Mouse (Mus musculus) heart, adult 2 months (tissue): ENCODE results near the gene Rgr. TPM values are rescaled to one million over a fixed set of nuclear protein-coding genes. Genes with fewer than 3 reads are reported as not detected.
A peak's percentile ranks its signal among the peaks of the same experiment; 100 is the strongest.

Experiments used
- DNase-seq, 2 experiments: peaks; one replicate each; pipeline ENCODE4 v3.0.0; 2021
- H3K27ac ChIP-seq: fragments of 200-600 bp; 2 replicates; pipeline ENCODE4 v1.8.1; 2022
- H3K27me3 ChIP-seq: fragments of 200-500 bp; 2 replicates; pipeline ENCODE4 v1.6.1; 2012; ENCODE audit warnings: mild to moderate bottlenecking, low read length, inconsistent platforms, mixed read lengths; ENCODE audit not compliant: control insufficient read depth, insufficient read depth
- H3K36me3 ChIP-seq: fragments of 200-500 bp; 2 replicates; pipeline ENCODE4 v1.6.1; 2012; ENCODE audit warnings: low read length, inconsistent platforms; ENCODE audit not compliant: control insufficient read depth, insufficient read depth
- H3K4me1 ChIP-seq: fragments of 200-500 bp; 2 replicates; pipeline ENCODE4 v1.6.1; 2011; ENCODE audit warnings: low read length; ENCODE audit not compliant: control insufficient read depth, insufficient read depth
- H3K4me3 ChIP-seq: fragments of 200-600 bp; 2 replicates; pipeline ENCODE4 v1.8.1; 2022
- H3K79me2 ChIP-seq: fragments of 200-500 bp; replicated peaks from 2 replicates; pipeline ENCODE4 v1.6.1; 2012; ENCODE audit warnings: mild to moderate bottlenecking, inconsistent platforms, low read length, moderate library complexity, mixed read lengths; ENCODE audit not compliant: control insufficient read depth, insufficient read depth
- H3K9ac ChIP-seq: fragments of 200-500 bp; 2 replicates; pipeline ENCODE4 v1.6.1; 2012; ENCODE audit warnings: low read depth, mild to moderate bottlenecking, control low read depth, inconsistent platforms, low read length, mixed read lengths
- CTCF ChIP-seq: fragments of 200-600 bp; IDR thresholded peaks from 2 replicates; pipeline ENCODE4 v1.8.1; 2022; ENCODE audit warnings: antibody characterized with exemption, mild to moderate bottlenecking, moderate library complexity
- EP300 ChIP-seq: fragments of 200-500 bp; IDR thresholded peaks from 2 replicates; pipeline ENCODE4 v1.6.1; 2011; ENCODE audit warnings: low read depth, low read length, control low read depth; ENCODE audit not compliant: insufficient read depth
- POLR2A ChIP-seq: fragments of 200-500 bp; IDR thresholded peaks from 2 replicates; pipeline ENCODE4 v1.6.1; 2011; ENCODE audit warnings: mild to moderate bottlenecking, low read depth, low read length, control low read depth; ENCODE audit not compliant: insufficient read depth
- WGBS: fragments of 180-500 bp; shearing (Covaris S2); methylation state at CpG from one replicate; pipeline ENCODE4 v1.1.7; 2018; 5-methylcytosine and 5-hydroxymethylcytosine counted together
- intact Hi-C: fragments of 180-260 bp; cut with DNase I; formaldehyde crosslinking; loops from one replicate; pipeline ENCODE4 v1.15.1; 2025
- polyA plus RNA-seq: library from polyadenylated mRNA; depleted of rRNA; stranded (reverse); fragments of >200 nt; gene quantifications from 2 replicates; pipeline ENCODE4 v1.2.3, GENCODE M21; 2012
- total RNA-seq, 2 experiments: library from RNA; stranded (reverse); gene quantifications; 2 replicates each; pipeline ENCODE4 v1.2.3; 2021

Rgr gene
- total and polyA plus RNA-seq, 3 experiments = not detected

- H3K4me1 ChIP-seq = no peaks in the 10 kb centered on the region
- TF ChIP-seq POLR2A (no peak), EP300 (no peak), CTCF (no peak)
- no peaks in the 10 kb centered on the region for H3K27me3 ChIP-seq
- H3K4me3 ChIP-seq = no peak overlapping the region
- no peak overlapping the region for H3K27ac ChIP-seq
- no peaks in the 10 kb centered on the region for H3K79me2 ChIP-seq
- no peak overlapping the region for H3K9ac ChIP-seq
- peak; percentile 17 to 30 for DNase-seq
- WGBS = 16% methylated on average over 9 of the region's 9 CpGs
- intact Hi-C loops = no loop called here
- H3K36me3 ChIP-seq = no peaks in the 10 kb centered on the region
Measured at GRCm38 (mm10) chr14:37068516-37068915, 19.8 kb upstream of the Rgr start.

DNA sequence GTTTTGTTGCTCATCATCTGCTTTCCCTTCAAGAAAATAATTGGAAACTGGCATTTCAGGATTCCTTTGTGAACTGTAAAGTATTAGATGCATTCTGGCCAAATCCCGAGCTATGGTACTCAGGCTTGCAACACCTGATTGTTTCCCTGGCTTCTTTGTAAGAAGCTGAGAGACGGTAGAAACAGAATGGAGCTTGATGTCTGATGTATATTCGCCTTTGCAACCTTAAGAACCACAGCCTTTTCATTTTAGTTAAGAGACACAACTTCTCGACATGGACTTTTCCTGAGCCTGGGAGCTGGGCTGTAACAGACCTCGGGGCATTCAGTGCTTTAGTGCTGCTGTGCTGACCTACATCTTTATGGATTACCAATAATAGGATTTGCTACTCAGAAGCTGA is 18.9 kb upstream of the Rgr start, which contains the start of gene Lrit2:
TSS of gene Lrit2 (plus strand) at position 301 of the 400 bp plus-strand sequence.
- TF ChIP-seq POLR2A (no peak), CTCF (no peak)
- Histone ChIP-seq H3K4me3 (no peak within 1 kb of the TSS), H3K79me2 (no peaks in the 10 kb centered on the region), H3K9ac (no peak within 1 kb of the TSS), H3K27me3 (no peaks in the 10 kb centered on the region), H3K36me3 (no peaks in the 10 kb centered on the region), H3K4me1 (no peaks in the 10 kb centered on the region), H3K27ac (no peak within 1 kb of the TSS)
- intact Hi-C loops = no loop called here
- no peak for DNase-seq
- WGBS = 71% methylated on average over 5 of the region's 5 CpGs

GRCm38 (mm10) chr14:37066636-37067035 is 17.9 kb upstream of the Rgr start:
- WGBS = 43% methylated on average over 2 of the region's 2 CpGs
- TF ChIP-seq EP300 (no peak), CTCF (no peak), POLR2A (no peak)
- Histone ChIP-seq H3K4me1 (no peaks in the 10 kb centered on the region), H3K9ac (no peak overlapping the region), H3K36me3 (no peaks in the 10 kb centered on the region), H3K4me3 (no peak overlapping the region), H3K27me3 (no peaks in the 10 kb centered on the region), H3K79me2 (no peaks in the 10 kb centered on the region), H3K27ac (no peak overlapping the region)
- no peak for DNase-seq
- intact Hi-C loops = no loop called here

DNA sequence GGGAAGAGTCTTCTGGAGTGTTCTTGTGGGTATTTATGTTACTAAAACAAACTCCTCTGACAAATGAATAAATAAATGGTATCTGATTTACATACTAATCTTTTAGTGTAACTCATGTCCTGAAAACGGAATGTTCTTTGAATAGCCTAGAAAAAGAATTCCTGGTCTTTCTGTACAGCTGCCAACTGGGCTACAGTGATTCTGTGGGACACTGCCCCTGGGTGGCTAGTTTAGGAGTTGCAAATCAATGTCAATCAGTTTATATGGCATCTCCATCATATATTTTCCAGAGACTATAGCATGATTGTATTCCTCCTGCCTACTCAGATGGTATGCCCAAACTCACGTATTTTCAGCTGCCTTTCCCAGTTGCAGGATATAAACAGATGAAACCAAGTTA is 16.1 kb upstream of the Rgr start:
- TF ChIP-seq POLR2A (no peak), CTCF (no peak)
- Histone ChIP-seq H3K27me3 (no peaks in the 10 kb centered on the region), H3K27ac (no peak overlapping the region), H3K4me3 (no peak overlapping the region), H3K9ac (no peak overlapping the region), H3K4me1 (no peaks in the 10 kb centered on the region), H3K79me2 (no peaks in the 10 kb centered on the region), H3K36me3 (no peaks in the 10 kb centered on the region)
- no peak for DNase-seq
- 36% methylated on average over 2 of the region's 2 CpGs for WGBS
- intact Hi-C loops = no loop called here

DNA sequence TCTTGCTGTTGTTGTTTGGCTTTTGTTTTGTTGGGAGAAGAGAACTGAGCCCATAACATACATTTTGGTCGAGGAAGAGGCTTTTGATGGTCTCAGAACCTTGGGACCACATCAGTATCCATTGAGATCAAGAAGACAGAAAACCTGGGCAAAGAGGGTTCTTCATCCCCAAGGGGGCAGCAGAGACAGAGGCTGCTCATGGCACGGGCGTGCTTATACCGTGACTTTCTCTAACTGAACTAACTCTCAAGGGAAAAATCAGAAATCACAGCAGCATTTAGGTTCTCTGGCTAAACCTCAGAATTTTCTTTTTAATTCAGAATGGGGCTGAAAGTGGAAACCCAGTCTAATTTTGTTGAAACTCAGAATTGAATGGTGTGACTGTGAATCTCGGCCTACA is 14.3 kb downstream of the Rgr start:
- no peaks in the 10 kb centered on the region for H3K36me3 ChIP-seq
- no peak for DNase-seq
- intact Hi-C loops = loop anchor here (5.0 kb wide), 2 partner anchors 82 to 97 kb away; no protein-coding TSS in a partner anchor
- H3K9ac ChIP-seq = no peak overlapping the region
- no peaks in the 10 kb centered on the region for H3K27me3 ChIP-seq
- no peak for TF ChIP-seq POLR2A
- TF ChIP-seq CTCF = no peak
- no peak for TF ChIP-seq EP300
- 32% methylated on average over 5 of the region's 5 CpGs for WGBS
- no peaks in the 10 kb centered on the region for H3K4me1 ChIP-seq
- H3K79me2 ChIP-seq = no peaks in the 10 kb centered on the region
- H3K27ac ChIP-seq = no peak overlapping the region
- no peak overlapping the region for H3K4me3 ChIP-seq

DNA sequence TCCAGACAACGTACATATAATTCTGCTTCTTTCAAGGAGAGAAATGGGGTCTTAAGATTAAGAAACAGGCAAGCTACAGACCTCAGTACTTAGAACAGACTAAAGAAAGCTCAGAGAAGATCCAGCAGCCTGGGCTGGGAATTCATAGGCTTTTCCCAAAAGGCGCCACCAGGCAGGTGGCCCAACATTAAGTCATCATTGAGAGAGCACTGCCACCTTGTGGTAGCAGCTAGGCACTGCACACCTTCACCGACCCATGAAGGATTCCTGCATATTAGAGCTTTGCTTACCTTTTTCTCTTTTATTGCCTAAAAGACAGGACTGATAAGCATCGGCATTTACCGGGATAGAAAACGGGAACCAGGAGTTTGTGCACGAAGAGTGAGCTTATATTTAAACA is 15.5 kb downstream of the Rgr start:
- Histone ChIP-seq H3K4me3 (no peak overlapping the region), H3K36me3 (no peaks in the 10 kb centered on the region), H3K79me2 (no peaks in the 10 kb centered on the region), H3K9ac (no peak overlapping the region), H3K27ac (no peak overlapping the region), H3K4me1 (no peaks in the 10 kb centered on the region), H3K27me3 (no peaks in the 10 kb centered on the region)
- intact Hi-C loops = loop anchor here (1.0 to 5.0 kb wide), 3 partner anchors 81 to 169 kb away; no protein-coding TSS in a partner anchor
- 15% methylated on average over 7 of the region's 7 CpGs for WGBS
- peak; percentile 51 to 74 for DNase-seq
- peak; percentile 100 for TF ChIP-seq CTCF
- peak; percentile 77 for TF ChIP-seq EP300
- TF ChIP-seq POLR2A = no peak
